Mouse (Mus musculus): Measurements from ENCODE around the gene Tmem273. TPM values are rescaled to one million over a fixed set of nuclear protein-coding genes. Genes with fewer than 3 reads are reported as not detected.

Tmem273 gene
- polyA plus RNA-seq, 1 experiment from 2014 or later, result not detected

GRCm38 (mm10) chr14:32772791-32773190 is 13.0 kb upstream of the Tmem273 start:
- Histone ChIP-seq H3K4me2 (ENCODE audit: low read depth, low read length, severe bottlenecking) (no peak overlapping the region), H3K9me3 (ENCODE audit: control insufficient read depth, low read length) (no peaks in the 10 kb centered on the region), H3K4me1 (replicated peaks; ENCODE audit: control insufficient read depth, insufficient read depth, low read length) (no peaks in the 10 kb centered on the region), H3K4me3 (ENCODE audit: low read depth, low read length) (no peak overlapping the region), H3K27me3 (ENCODE audit: control insufficient read depth, insufficient read depth, low read length) (no peaks in the 10 kb centered on the region), H3K27ac (ENCODE audit: low read depth, low read length) (no peak overlapping the region), H3K9ac (ENCODE audit: low read length) (no peak overlapping the region), H3K36me3 (ENCODE audit: control insufficient read depth, insufficient read depth, low read length) (no peaks in the 10 kb centered on the region)
- no peak for DNase-seq (ENCODE audit: low spot score)
- no peak for ATAC-seq (replicated peaks; ENCODE audit: low FRiP score)
- WGBS, result 48% methylated on average over 3 of the region's 3 CpGs

GRCm38 (mm10) chr14:32773456-32773855 is 12.3 kb upstream of the Tmem273 start:
- H3K4me2 ChIP-seq (ENCODE audit: low read depth, low read length, severe bottlenecking), result no peak overlapping the region
- ATAC-seq (replicated peaks; ENCODE audit: low FRiP score) (no peak), DNase-seq (ENCODE audit: low spot score) (no peak)
- no peak overlapping the region for H3K27ac ChIP-seq (ENCODE audit: low read depth, low read length)
- H3K4me3 ChIP-seq (ENCODE audit: low read depth, low read length), result no peak overlapping the region
- H3K4me1 ChIP-seq (replicated peaks; ENCODE audit: control insufficient read depth, insufficient read depth, low read length), result no peaks in the 10 kb centered on the region
- H3K9me3 ChIP-seq (ENCODE audit: control insufficient read depth, low read length), result no peaks in the 10 kb centered on the region
- H3K27me3 ChIP-seq (ENCODE audit: control insufficient read depth, insufficient read depth, low read length), result no peaks in the 10 kb centered on the region
- no peak overlapping the region for H3K9ac ChIP-seq (ENCODE audit: low read length)
- 94% methylated on average over 3 of the region's 3 CpGs for WGBS
- no peaks in the 10 kb centered on the region for H3K36me3 ChIP-seq (ENCODE audit: control insufficient read depth, insufficient read depth, low read length)

- no peaks in the 10 kb centered on the region for H3K4me1 ChIP-seq (replicated peaks; ENCODE audit: control insufficient read depth, insufficient read depth, low read length)
- H3K27ac ChIP-seq (ENCODE audit: low read depth, low read length), result no peak overlapping the region
- ATAC-seq (replicated peaks; ENCODE audit: low FRiP score) (no peak), DNase-seq (ENCODE audit: low spot score) (no peak)
- no peaks in the 10 kb centered on the region for H3K27me3 ChIP-seq (ENCODE audit: control insufficient read depth, insufficient read depth, low read length)
- H3K9me3 ChIP-seq (ENCODE audit: control insufficient read depth, low read length), result no peaks in the 10 kb centered on the region
- H3K4me3 ChIP-seq (ENCODE audit: low read depth, low read length), result no peak overlapping the region
- no peak overlapping the region for H3K9ac ChIP-seq (ENCODE audit: low read length)
- 92% methylated on average over 7 of the region's 7 CpGs for WGBS
- no peak overlapping the region for H3K4me2 ChIP-seq (ENCODE audit: low read depth, low read length, severe bottlenecking)
- no peaks in the 10 kb centered on the region for H3K36me3 ChIP-seq (ENCODE audit: control insufficient read depth, insufficient read depth, low read length)
Observed at GRCm38 (mm10) chr14:32776077-32776476, 9.7 kb upstream of the Tmem273 start.

GRCm38 (mm10) chr14:32778362-32778761 is 7.4 kb upstream of the Tmem273 start:
- Histone ChIP-seq H3K4me2 (ENCODE audit: low read depth, low read length, severe bottlenecking) (no peak overlapping the region), H3K27me3 (ENCODE audit: control insufficient read depth, insufficient read depth, low read length) (no peaks in the 10 kb centered on the region), H3K4me1 (replicated peaks; ENCODE audit: control insufficient read depth, insufficient read depth, low read length) (no peaks in the 10 kb centered on the region), H3K9me3 (ENCODE audit: control insufficient read depth, low read length) (no peaks in the 10 kb centered on the region), H3K9ac (ENCODE audit: low read length) (no peak overlapping the region), H3K36me3 (ENCODE audit: control insufficient read depth, insufficient read depth, low read length) (no peaks in the 10 kb centered on the region), H3K27ac (ENCODE audit: low read depth, low read length) (no peak overlapping the region), H3K4me3 (ENCODE audit: low read depth, low read length) (no peak overlapping the region)
- WGBS, result 78% methylated on average over 3 of the region's 3 CpGs
- ATAC-seq (replicated peaks; ENCODE audit: low FRiP score) (no peak), DNase-seq (ENCODE audit: low spot score) (no peak)

GRCm38 (mm10) chr14:32782866-32783265 is 2.9 kb upstream of the Tmem273 start:
- ATAC-seq (replicated peaks; ENCODE audit: low FRiP score) (no peak), DNase-seq (ENCODE audit: low spot score) (no peak)
- Histone ChIP-seq H3K9ac (ENCODE audit: low read length) (no peak overlapping the region), H3K27ac (ENCODE audit: low read depth, low read length) (no peak overlapping the region), H3K36me3 (ENCODE audit: control insufficient read depth, insufficient read depth, low read length) (no peaks in the 10 kb centered on the region), H3K4me3 (ENCODE audit: low read depth, low read length) (no peak overlapping the region), H3K9me3 (ENCODE audit: control insufficient read depth, low read length) (no peaks in the 10 kb centered on the region), H3K27me3 (ENCODE audit: control insufficient read depth, insufficient read depth, low read length) (no peaks in the 10 kb centered on the region), H3K4me1 (replicated peaks; ENCODE audit: control insufficient read depth, insufficient read depth, low read length) (no peaks in the 10 kb centered on the region), H3K4me2 (ENCODE audit: low read depth, low read length, severe bottlenecking) (no peak overlapping the region)
- 81% methylated on average over 4 of the region's 4 CpGs for WGBS

GRCm38 (mm10) chr14:32784130-32784747 is 1.5 kb upstream of the Tmem273 start:
- Histone ChIP-seq H3K9me3 (ENCODE audit: control insufficient read depth, low read length) (no peaks in the 10 kb centered on the region), H3K4me1 (replicated peaks; ENCODE audit: control insufficient read depth, insufficient read depth, low read length) (no peaks in the 10 kb centered on the region), H3K36me3 (ENCODE audit: control insufficient read depth, insufficient read depth, low read length) (no peaks in the 10 kb centered on the region), H3K27ac (ENCODE audit: low read depth, low read length) (no peak overlapping the region), H3K9ac (ENCODE audit: low read length) (no peak overlapping the region), H3K4me3 (ENCODE audit: low read depth, low read length) (no peak overlapping the region), H3K4me2 (ENCODE audit: low read depth, low read length, severe bottlenecking) (no peak overlapping the region), H3K27me3 (ENCODE audit: control insufficient read depth, insufficient read depth, low read length) (no peaks in the 10 kb centered on the region)
- 88% methylated on average over 12 of the region's 12 CpGs for WGBS
- ATAC-seq (replicated peaks; ENCODE audit: low FRiP score) (no peak), DNase-seq (ENCODE audit: low spot score) (peak; percentile 34)

- Histone ChIP-seq H3K27ac (ENCODE audit: low read depth, low read length) (no peak overlapping the region), H3K4me1 (replicated peaks; ENCODE audit: control insufficient read depth, insufficient read depth, low read length) (no peaks in the 10 kb centered on the region), H3K9ac (ENCODE audit: low read length) (no peak overlapping the region), H3K4me3 (ENCODE audit: low read depth, low read length) (no peak overlapping the region), H3K36me3 (ENCODE audit: control insufficient read depth, insufficient read depth, low read length) (no peaks in the 10 kb centered on the region), H3K27me3 (ENCODE audit: control insufficient read depth, insufficient read depth, low read length) (no peaks in the 10 kb centered on the region), H3K4me2 (ENCODE audit: low read depth, low read length, severe bottlenecking) (no peak overlapping the region), H3K9me3 (ENCODE audit: control insufficient read depth, low read length) (no peaks in the 10 kb centered on the region)
- no peak for ATAC-seq (replicated peaks; ENCODE audit: low FRiP score)
- DNase-seq (ENCODE audit: low spot score), result no peak
- 86% methylated on average over 4 of the region's 4 CpGs for WGBS
Observed at GRCm38 (mm10) chr14:32784748-32785134, 1.0 kb upstream of the Tmem273 start.

GRCm38 (mm10) chr14:32787691-32788090 is 1.9 kb downstream of the Tmem273 start:
- H3K4me1 ChIP-seq (replicated peaks; ENCODE audit: control insufficient read depth, insufficient read depth, low read length), result no peaks in the 10 kb centered on the region
- WGBS, result 52% methylated on average over 5 of the region's 5 CpGs
- ATAC-seq (replicated peaks; ENCODE audit: low FRiP score) (no peak), DNase-seq (ENCODE audit: low spot score) (no peak)
- no peak overlapping the region for H3K27ac ChIP-seq (ENCODE audit: low read depth, low read length)
- no peaks in the 10 kb centered on the region for H3K36me3 ChIP-seq (ENCODE audit: control insufficient read depth, insufficient read depth, low read length)
- H3K4me3 ChIP-seq (ENCODE audit: low read depth, low read length), result no peak overlapping the region
- no peak overlapping the region for H3K4me2 ChIP-seq (ENCODE audit: low read depth, low read length, severe bottlenecking)
- H3K9ac ChIP-seq (ENCODE audit: low read length), result no peak overlapping the region
- H3K27me3 ChIP-seq (ENCODE audit: control insufficient read depth, insufficient read depth, low read length), result no peaks in the 10 kb centered on the region
- no peaks in the 10 kb centered on the region for H3K9me3 ChIP-seq (ENCODE audit: control insufficient read depth, low read length)

- 67% methylated on average over 8 of the region's 8 CpGs for WGBS
- H3K4me1 ChIP-seq (replicated peaks; ENCODE audit: control insufficient read depth, insufficient read depth, low read length), result no peaks in the 10 kb centered on the region
- H3K9me3 ChIP-seq (ENCODE audit: control insufficient read depth, low read length), result no peaks in the 10 kb centered on the region
- ATAC-seq (replicated peaks; ENCODE audit: low FRiP score) (no peak), DNase-seq (ENCODE audit: low spot score) (no peak)
- H3K4me3 ChIP-seq (ENCODE audit: low read depth, low read length), result no peak overlapping the region
- H3K36me3 ChIP-seq (ENCODE audit: control insufficient read depth, insufficient read depth, low read length), result no peaks in the 10 kb centered on the region
- no peak overlapping the region for H3K27ac ChIP-seq (ENCODE audit: low read depth, low read length)
- no peak overlapping the region for H3K4me2 ChIP-seq (ENCODE audit: low read depth, low read length, severe bottlenecking)
- no peak overlapping the region for H3K9ac ChIP-seq (ENCODE audit: low read length)
- H3K27me3 ChIP-seq (ENCODE audit: control insufficient read depth, insufficient read depth, low read length), result no peaks in the 10 kb centered on the region
Observed at GRCm38 (mm10) chr14:32796375-32796774, 10.6 kb downstream of the Tmem273 start.
